Mouse (Mus musculus) layer of hippocampus, postnatal 10 days (tissue): Measurements from ENCODE around the gene Prm3. TPM values are rescaled to one million over a fixed set of nuclear protein-coding genes. Genes with fewer than 3 reads are reported as not detected.

Source experiments
- DNase-seq, 2 experiments: peaks; one replicate each; pipeline ENCODE4 v3.0.0; 2021; ENCODE audit warnings: low spot score in 2 of 2
- long read RNA-seq: library from polyadenylated mRNA; stranded (forward); transcript quantifications from one replicate; pipeline ENCODE4 v2.0.0, GENCODE M21; 2023
- total RNA-seq, 2 experiments: library from RNA; stranded (reverse); gene quantifications; 2 replicates each; pipeline ENCODE4 v1.2.3; 2021

Prm3 gene
- not detected for total RNA-seq
- long read RNA-seq: 0 reads

DNA sequence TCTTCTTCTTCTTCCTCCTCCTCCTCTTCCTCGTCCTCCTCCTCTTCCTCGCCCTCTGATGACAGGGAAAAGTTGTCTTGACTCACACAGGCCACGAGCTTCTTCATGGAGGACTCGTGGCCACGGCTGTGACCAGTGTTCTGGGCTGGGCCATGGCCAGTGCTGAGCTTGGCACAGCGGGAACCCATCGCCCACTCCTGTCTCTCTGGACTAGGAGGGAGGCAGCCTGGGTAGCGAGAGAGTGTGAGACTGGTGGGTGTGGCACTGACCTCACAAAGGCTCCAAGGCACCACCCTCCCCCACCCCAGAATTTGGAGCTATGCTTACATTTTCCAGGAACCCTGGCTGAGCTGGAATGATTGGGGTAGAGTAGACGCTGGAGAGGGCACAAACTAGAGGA, at the start of gene Prm3:
Gene Prm3 (minus strand): TSS at position 213 of the 400 bp plus-strand sequence.
- no peak for DNase-seq

DNA sequence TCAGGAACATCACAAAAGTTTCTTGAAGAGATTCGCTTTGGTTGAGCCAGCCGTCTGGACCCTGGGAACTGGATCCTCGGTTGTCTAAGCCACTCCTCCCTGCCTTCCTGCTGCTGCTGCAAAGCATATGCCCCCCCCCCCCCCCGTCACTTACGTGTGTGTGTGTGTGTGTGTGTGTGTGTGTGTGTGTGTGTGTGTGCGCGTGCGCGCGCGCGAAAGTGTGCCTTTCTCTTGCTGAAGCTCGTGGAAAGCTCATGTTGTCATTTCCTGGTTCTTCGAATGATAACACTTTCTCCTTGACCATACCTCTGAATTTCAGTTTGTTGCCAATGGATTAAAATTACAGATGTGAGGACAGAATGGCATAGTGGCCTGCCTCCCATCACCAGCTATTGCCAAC, 49.3 kb upstream of the Prm3 start:
- no peak for DNase-seq

DNA sequence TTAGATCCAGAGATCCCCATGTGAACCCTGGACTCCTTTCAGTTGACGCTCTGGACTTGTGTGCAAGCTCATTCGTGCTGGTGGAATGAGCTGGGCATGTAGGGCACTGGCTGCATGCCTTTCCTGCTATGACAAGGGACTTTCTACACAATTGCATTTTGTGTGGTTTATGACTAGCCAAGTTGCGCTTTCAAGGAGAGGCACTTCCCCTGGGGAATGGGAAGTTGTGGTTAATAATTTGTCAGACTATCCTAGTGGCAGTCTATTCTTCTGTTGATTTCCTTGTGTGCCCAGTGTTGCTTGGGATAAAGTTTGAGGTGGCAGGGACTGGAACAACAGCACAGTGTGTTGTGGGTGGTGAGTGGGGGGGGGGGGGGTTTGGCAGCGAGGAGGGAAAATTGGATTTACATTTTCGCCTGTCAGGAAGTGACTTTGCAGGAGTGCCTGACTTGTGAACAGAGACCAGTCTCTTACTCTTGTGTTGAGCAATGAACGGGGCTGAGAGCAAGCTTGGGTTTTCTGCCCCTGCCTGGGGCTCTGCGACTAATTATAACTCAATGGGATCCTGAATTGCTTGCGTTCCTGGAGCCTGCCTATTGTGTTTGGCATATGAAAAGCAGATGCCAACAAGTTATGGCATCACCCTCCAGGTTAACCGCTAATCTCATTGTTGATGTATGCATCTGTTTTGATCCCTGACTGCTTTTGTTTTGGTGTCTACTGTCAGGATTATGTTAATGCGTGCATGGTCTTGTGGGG, 48.0 kb upstream of the Prm3 start:
- no peak for DNase-seq

DNA sequence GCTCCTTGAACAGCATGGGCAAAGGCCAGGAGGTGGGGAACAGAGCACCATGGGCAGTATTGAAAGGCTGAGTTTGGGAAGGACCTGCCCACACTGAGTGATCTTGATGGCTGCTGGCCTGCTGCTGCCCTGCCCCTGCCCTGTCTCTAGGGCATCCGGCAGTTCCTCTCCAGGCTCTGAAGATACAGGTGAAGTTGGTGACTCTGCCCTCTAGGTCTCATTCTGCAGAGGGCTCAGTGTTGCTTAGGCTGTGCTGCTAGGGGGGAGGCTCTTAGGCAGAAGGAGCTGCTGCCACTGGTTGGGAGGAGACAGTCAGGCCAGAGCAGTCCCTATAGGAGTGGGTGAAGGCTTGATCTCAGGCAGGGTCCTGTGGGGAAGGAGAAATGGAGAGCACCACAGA, 47.2 kb upstream of the Prm3 start:
- no peak for DNase-seq

DNA sequence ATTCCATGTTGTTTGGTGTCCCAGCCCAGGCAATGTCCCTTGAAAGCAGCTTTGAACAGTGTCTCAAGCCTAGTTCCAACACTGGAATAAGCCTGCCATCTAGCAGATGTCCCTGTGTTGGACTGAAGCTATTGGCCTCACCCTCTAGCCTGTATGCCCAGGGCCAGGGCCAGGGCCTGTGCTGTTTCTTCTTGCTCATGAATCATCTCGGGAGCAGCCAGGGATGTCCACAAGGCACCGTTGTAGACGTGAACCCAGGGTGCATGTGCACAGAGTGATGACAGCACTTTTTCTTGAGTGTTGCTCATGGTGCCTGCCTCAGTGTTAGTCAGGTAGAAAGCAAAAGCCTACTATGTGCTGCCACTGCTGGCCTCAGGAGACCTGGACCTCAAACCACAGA, 46.5 kb upstream of the Prm3 start:
- no peak for DNase-seq

DNA sequence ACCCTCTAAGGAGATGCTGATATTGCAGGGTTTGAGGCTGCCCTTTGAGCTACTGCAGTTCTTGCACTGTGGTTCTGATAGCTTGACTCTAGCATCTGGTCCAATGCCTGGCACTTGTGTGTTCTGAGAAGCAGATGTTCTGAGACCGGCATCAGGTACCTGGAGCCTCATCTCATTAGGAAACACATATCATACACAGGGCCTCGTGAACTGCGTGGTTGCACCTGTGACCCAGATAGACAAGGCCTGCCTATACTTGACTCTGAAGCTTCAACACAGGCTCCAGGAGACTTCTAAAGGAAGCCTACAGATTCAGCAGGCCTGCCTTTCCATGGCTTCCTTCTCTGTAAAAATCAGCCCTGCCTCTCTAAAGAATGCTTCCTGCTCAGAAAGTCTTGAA, 45.7 kb upstream of the Prm3 start:
- DNase-seq: no peak

DNA sequence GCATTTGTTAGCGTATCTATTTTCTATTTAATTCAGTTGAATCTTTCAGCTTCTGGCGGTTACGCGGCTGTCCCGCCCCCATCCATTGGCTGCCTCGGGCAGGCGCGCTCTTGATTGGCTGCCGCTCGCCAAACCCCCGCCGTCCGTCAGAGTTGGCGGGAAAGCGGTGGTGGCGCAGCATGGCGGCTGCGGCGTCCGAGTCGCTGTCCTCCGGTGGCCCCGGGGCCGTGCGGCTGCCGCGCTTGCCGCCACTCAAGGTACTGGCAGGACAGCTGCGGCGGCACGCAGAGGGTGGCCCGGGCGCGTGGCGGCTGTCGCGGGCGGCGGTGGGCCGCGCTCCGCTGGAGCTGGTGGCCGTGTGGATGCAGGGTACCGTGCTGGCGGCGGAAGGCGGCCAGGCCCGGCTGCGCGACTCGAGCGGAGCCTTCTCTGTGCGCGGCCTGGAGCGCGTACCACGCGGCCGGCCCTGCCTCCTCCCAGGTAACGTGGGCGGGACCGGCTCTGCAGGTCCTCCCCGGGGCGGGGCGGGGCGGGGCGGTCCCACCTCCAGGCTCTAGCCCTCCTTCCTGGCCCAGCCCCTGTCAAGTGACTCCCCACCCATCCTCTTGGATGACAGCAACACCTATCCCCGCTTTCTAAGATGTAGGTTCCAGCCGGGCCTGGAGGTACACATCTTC, 44.3 kb upstream of the Prm3 start, which contains the start of gene Rmi2:
Gene Rmi2 (plus strand): TSS at position 149 of the 677 bp plus-strand sequence.
- peak; percentile 74 to 86 for DNase-seq

DNA sequence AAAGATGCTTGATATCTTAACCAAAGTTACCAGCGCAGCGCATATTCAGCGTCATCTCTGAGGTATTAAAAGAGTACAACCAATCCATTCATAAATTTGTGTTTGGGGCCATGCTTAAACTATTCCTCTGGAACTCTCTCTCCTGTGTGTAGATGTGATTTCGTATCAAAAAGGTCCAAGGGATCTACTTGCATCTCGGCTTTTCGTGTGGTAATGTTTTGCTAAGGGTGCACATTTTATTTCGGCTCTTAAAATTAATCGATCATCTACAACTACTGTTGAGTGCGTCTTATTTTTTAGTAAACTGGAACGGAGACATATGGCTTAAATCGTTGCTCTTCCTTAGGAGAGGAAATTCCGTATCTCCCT, 43.8 kb upstream of the Prm3 start:
- no peak for DNase-seq

DNA sequence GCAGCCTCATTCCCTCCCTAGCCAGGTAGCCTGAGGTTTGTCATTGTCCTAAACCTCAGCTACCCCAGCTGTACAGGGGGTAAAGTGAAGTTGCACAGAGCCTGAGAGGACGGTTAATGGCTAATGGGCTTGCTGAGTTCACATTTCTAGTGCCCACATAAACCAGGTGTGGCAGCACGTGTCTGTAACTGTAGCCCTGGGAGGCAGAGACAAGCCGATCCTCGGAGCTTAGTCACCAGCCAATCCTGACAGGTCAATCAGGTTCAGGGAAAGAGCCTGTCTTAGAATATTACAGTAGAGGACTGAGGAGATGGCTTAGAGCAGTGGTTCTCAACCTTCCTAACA, 37.7 kb upstream of the Prm3 start:
- no peak for DNase-seq

DNA sequence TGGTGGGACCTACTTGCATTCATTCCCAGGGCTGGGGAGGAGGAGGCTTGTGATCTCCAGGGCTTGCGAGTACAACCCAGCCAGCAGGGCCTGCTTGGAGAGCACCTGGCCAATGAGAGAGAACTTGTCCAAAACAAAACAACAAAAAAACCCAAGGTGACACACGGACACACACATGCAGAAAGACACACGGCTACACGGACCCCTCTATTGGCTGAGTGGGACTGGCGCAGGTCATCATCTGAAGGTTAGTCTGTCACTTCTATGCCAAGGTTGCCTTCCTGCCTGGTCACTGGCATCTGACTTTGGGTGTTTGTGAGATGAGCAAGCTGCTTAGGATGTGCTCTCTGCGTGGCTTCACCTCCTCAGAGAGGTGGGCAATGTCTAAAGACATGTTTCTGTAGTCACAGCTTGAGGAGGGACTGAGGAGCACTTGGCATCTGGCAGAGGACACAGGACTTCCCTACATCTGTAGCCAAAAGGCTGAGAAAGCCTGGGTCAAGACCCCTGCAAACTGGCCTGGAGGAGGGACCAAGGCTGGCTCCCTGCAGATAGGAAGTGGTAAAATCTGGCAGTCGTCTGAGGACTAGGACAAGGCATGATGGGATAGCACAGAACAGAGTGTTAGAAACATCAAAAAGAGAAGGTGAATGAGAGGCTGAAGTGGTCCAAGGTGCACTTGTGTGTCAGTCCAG, 37.2 kb upstream of the Prm3 start:
- DNase-seq: no peak

DNA sequence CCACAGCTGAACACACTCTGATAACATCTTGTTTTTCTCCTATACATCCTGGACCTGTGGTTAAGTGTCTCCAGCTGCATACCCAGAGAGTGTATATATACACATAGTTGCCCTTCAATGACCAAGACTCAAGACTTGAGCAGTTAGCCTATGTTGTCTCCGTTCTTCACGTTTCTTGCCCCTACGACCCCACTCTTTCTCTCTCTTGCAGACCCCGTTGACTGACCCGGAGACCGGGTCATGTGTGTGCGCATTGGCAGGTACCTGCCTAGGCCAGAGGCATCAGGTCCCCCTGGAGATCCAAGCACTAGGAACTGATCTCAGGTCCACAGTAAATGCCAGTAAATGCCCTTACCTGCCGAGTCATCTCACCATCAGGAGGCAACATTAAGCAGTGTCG, 36.6 kb upstream of the Prm3 start:
- DNase-seq: no peak

DNA sequence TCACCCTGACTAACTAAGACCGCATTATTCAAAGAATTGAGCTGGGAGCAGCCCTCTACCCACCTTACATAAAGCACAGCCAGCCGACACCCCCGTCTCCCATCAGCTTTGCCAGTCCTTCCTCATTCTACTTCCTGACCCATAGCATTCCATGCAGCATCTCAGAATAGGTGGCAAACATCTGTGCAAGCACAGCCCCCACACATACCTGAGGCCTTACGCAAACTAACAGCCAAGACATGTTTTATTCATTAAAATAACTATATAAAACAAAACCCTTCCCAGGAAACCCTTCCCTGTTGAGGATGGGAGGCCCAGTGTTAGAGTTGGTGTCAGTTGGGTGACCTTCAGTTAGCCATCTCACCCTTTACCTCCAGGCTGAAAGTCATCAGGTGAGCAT, 35.1 kb upstream of the Prm3 start:
- no peak for DNase-seq

DNA sequence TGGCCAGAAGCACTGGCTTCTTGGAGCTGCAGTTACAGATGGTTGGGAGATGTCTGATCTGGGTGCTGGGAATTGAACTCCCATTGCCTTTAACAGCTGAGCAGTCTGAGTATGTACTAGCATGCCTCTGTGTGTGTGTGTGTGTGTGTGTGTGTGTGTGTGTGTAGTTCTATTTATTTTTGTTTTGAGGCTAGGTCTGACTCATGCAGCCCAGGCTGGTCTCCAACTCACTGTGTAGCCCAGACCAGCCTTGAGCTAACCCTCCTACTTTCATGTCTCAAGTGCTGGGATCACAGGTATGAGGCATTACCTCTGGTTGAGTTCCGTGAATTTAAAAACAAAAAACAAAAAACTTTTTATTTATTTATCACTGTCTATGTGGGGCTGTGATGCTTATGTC, 33.8 kb upstream of the Prm3 start:
- DNase-seq: no peak

DNA sequence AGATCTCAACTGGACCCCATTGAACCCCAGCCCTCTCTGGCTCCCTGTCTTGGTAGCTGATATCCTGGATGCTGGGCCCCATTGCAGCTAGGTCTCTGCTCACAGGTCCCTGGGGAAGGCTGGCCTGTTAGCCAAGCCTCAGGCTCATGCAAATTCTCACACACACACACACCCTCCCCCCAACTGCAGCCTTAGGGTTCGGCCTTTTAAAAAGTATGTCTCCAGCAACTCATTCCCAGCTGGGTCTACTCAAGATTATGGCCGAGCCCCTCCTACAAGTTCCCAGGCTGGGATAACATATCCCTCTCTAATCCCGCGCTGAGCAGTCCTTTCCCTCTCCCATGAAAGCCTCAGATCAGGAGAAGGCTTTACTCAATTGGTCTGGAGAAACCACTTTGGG, 30.7 kb upstream of the Prm3 start:
- DNase-seq: no peak

DNA sequence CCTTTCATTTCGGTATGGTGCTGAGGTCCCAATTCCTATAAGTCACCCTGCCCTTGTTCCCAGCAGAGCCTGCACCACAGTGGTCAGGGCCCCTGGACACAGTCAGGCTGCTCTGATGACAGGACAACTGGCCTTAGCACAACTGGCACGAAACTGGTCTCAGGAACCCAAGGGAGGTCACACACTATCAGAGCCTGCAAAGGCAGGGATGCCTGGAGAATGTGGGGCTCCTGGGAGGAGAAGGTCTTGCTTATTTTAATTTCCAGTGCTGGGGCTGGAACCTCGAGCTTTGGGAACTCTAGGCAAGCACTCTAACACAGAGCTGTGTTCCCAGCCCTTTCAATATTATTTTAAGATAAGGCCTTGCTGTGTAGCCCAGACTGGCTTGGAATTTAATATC, 29.3 kb upstream of the Prm3 start:
- no peak for DNase-seq

DNA sequence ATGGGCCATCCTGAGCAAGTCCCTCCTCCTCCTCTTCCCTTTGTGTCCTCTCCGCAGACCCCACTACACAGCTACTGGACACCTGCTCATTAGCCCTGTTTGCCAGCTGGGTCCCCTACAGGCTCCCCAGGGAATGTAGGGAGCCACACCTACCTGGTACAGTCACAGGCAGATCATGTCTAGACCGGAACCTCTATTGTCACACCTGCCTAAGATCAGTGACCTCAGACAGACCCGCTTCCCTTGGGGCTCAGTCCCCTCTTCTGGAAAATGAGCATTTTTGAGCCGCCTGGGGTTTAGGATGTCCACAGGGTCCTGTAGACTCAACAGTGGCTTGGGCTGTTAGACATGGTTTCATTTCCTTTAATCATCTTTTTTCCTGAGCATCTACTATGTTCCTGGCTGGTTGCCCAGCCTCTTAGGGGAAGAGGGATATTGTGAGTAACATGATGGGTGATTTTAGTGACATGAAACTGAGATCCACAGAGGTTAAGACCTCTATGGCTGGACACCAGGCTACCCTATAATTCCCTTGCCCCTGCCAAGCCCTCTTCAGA, 27.9 kb upstream of the Prm3 start:
- no peak for DNase-seq

DNA sequence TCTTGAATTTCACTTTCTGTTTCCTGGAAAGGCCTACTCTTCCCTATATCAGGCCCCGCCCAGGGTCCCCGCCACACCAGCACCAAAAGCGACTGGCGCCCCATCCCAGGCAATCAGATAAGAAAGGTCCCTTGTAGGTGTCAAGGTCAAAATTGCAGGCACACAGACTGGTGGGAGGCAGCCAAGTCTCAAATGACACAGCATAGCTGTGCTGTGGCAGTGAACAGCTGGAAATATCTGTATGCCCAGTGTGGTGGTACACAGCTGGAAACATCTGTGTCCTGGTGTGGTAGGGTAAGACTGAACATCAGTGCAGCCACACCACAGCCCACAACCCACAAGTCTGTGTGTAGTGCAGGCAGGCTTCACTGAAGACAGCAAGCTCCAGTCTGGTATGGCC, 24.1 kb upstream of the Prm3 start:
- no peak for DNase-seq

DNA sequence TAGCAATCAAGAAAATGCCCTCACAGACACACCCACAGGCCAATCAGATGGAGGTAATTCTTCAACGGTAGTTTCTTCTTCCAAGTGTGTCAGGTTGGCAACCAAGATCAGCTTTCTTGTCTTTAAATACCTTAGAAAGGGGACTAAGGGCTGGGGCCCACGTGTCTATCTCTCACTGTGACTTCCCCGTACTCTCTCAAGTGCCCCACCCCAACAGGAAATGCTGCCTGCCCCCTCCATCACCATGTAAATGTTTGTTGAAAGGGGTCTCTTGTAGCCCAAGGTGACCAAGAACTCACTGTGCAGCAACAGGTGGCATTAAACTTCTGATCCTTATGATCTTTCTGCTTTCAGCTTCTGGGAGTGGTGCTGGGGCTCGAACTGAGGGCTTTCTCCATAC, 23.0 kb upstream of the Prm3 start:
- no peak for DNase-seq

DNA sequence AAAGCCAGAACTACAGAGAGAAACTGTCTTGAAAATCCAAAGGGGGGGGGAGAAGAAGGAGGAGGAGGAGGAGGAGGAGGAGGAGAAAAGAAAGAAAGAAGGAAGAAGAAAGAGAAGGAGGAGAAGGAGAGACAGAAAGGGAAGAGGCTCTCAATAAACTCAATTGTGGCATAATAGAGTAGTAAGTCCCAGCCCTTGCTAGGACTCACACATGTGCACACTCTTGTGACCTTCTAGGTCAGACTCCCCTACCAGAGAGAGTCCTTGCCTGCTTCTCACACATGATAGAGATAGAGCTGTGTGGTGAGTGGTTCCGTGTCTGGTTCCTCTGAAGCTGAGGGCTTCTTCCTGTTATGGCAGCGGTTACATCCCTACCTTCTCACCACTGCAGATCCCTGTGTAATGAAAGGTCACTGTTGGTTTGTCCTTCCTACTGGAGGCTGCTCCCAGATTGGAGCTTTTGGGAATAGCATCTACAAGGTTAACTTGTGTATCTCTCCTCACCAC, 22.2 kb upstream of the Prm3 start, which contains the start of gene Gm11172:
Gene Gm11172 (plus strand): TSS at position 51 of the 507 bp plus-strand sequence.
- no peak for DNase-seq

DNA sequence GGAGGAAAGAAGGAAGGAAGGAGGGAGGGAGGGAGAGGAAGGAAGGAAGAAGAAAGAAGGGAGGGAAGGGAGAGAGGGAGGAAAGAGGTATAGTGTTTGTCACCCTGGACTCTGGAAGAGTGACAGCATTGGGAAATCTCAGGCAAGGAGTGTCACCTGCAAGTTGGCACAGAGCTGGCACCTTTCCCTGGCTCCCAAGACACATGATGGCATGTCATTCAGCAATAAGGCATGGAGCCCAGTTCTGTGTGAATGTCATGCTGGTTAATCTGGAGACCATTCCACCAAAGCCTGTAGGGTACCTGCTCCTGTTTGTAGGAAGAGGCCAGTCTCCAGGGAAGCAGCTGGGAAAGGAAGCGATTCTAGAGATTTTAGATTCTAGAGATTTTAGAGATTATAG, 19.7 kb upstream of the Prm3 start:
- no peak for DNase-seq

DNA sequence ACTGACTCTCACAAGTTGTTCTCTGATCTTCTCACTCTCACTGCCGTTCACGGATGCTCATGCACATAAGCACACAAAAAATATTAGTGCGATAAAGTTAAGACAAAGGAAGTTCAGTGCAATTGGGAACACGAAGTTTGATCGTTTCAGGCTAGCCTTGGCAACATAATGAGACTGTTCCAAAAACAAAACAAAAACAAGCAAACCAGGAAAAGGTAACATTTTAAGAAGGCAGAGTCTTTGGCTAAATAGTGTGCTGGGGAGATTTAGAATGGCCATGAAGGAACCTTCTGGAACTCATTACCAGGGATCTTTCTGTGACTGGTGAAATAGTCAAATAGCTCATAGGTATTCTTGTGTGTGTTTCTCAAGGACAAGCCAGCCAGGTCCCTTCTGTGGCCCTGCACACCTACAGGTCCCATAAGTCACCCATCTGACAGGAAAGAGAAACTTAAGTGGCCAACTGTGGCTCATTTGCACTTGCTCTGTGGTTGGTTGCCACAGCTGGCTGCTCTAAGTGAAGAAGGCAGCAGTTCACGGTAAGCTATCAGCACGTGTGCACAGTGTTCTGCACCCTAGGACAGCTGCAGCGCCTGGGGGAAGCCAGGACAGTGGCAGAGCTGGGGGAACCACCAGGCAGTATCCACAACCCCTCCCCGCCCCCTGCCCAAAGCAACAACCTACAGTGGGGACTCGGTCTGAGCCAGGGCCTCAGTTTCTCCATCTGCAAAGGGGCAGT, 15.2 kb upstream of the Prm3 start, which contains the start of gene Prm1:
Gene Prm1 (minus strand): TSS at position 51 of the 739 bp plus-strand sequence.
- DNase-seq: no peak
